Mouse (Mus musculus): Measurements from ENCODE around the gene Sf1.

The Sf1 gene

GRCm38 (mm10) chr19:6363411-6364240, at the start of gene Sf1:
Sf1 (plus strand) TSS chr19:6363690.
- DNase-seq (ENCODE audit: low spot score in 2 of 2) = peak; percentile 100

GRCm38 (mm10) chr19:6313796-6314195, 49.7 kb upstream of the Sf1 start:
- no peak for DNase-seq (ENCODE audit: low spot score in 2 of 2)

GRCm38 (mm10) chr19:6314513-6314912, 49.0 kb upstream of the Sf1 start:
- DNase-seq (ENCODE audit: low spot score in 2 of 2) = no peak

- no peak for DNase-seq (ENCODE audit: low spot score in 2 of 2)
Observed at GRCm38 (mm10) chr19:6315573-6315972, 47.9 kb upstream of the Sf1 start.

- DNase-seq (ENCODE audit: low spot score in 2 of 2) = no peak
Observed at GRCm38 (mm10) chr19:6318145-6318544, 45.3 kb upstream of the Sf1 start.

GRCm38 (mm10) chr19:6321358-6321757, 42.1 kb upstream of the Sf1 start:
- DNase-seq (ENCODE audit: low spot score in 2 of 2) = no peak

GRCm38 (mm10) chr19:6321786-6322621, 41.5 kb upstream of the Sf1 start:
- DNase-seq (ENCODE audit: low spot score in 2 of 2) = no peak

- no peak for DNase-seq (ENCODE audit: low spot score in 2 of 2)
Observed at GRCm38 (mm10) chr19:6324751-6325150, 38.7 kb upstream of the Sf1 start.

- no peak for DNase-seq (ENCODE audit: low spot score in 2 of 2)
Observed at GRCm38 (mm10) chr19:6331178-6331577, 32.3 kb upstream of the Sf1 start.

GRCm38 (mm10) chr19:6331719-6332516, 31.6 kb upstream of the Sf1 start:
- DNase-seq (ENCODE audit: low spot score in 2 of 2) = peak in 1 of 2 experiments; percentile 54

GRCm38 (mm10) chr19:6333761-6334595, 29.5 kb upstream of the Sf1 start:
- DNase-seq (ENCODE audit: low spot score in 2 of 2) = no peak

GRCm38 (mm10) chr19:6334673-6335457, 28.6 kb upstream of the Sf1 start, which contains the start of gene Men1:
Men1 (plus strand) TSS chr19:6334979.
- peak; percentile 79 to 84 for DNase-seq (ENCODE audit: low spot score in 2 of 2)

GRCm38 (mm10) chr19:6335458-6335827, 28.0 kb upstream of the Sf1 start:
- peak in 1 of 2 experiments; percentile 25 for DNase-seq (ENCODE audit: low spot score in 2 of 2)

GRCm38 (mm10) chr19:6336920-6337319, 26.6 kb upstream of the Sf1 start:
- no peak for DNase-seq (ENCODE audit: low spot score in 2 of 2)

- DNase-seq (ENCODE audit: low spot score in 2 of 2) = no peak
Observed at GRCm38 (mm10) chr19:6338171-6338570, 25.3 kb upstream of the Sf1 start.

- DNase-seq (ENCODE audit: low spot score in 2 of 2) = no peak
Observed at GRCm38 (mm10) chr19:6338716-6339115, 24.8 kb upstream of the Sf1 start.

GRCm38 (mm10) chr19:6339191-6339590, 24.3 kb upstream of the Sf1 start:
- no peak for DNase-seq (ENCODE audit: low spot score in 2 of 2)

GRCm38 (mm10) chr19:6339890-6340504, 23.5 kb upstream of the Sf1 start:
- peak; percentile 58 to 71 for DNase-seq (ENCODE audit: low spot score in 2 of 2)

- DNase-seq (ENCODE audit: low spot score in 2 of 2) = peak; percentile 84 to 88
Observed at GRCm38 (mm10) chr19:6340524-6341452, 22.7 kb upstream of the Sf1 start, which contains the start of gene Map4k2. Map4k2 (plus strand) TSS chr19:6341135.
